Mouse (Mus musculus) B cell, adult 2 months (primary cell): ENCODE measurements around the gene Sept11.

Experiments
- DNase-seq, 2 experiments: peaks; one replicate each; pipeline ENCODE4 v3.0.0; 2022

Sept11 gene

DNA sequence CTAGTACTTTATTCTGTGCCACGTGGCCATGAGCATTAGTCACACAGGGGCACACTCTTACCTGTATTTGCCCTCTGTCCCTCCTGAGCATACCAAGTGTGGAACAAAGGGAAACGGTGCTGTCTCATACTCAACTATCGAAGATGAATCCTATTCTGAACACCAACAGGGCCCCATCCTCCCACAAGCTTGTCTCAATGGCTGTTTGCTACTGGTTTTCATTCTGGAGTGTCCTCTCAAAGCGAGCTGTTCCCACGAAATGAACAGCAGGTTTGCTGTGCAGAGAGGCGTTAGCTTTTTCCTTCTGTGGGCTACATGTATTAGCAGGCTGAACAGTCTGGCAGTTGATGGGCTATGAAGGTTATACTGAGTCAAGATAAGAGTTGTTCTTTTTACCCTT is 85.4 kb downstream of the Sept11 start:
- no peak for DNase-seq

DNA sequence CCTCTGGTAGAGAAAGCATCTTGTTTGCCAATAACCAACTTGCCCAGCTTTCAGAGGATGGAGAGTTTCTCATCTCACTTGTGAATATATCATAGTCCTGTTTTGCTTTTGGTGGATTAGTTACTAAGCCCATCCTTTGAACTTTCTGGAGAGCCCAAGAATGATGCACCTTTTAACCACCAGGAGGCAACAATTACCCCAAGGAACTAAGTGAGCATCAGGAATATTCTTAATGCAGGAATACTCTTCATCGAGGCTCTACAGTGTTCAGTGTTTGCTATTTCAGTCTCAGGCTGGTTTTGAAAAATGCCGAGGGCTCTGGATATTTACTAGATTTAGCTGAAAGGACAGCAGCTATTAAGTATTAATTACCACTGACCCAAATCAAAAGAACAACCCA is 87.0 kb downstream of the Sept11 start:
- DNase-seq, result peak; percentile 27

GRCm38 (mm10) chr5:93183311-93183710 is 90.1 kb downstream of the Sept11 start:
- DNase-seq, result no peak

- no peak for DNase-seq
These were observed 91.3 kb downstream of the Sept11 start for GRCm38 (mm10) chr5:93184548-93184947.

DNA sequence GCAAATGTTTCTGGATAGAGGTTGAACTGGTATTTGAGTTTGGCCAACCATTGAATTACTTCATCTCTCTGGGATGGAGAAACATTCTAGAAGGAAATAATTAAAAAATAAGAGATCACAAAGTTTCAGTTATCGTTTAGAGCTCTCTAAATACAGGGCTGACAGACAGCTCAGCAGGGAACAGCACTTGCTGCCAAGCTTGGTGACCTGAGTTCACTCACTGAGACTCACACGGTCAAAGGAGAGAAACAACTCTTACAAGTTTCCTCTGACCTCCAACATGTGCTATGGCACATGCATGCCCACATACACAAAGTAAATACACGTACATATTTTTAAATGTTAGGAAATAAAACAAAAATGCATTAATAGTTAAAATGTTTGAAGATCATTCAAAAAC is 96.4 kb downstream of the Sept11 start:
- no peak for DNase-seq

DNA sequence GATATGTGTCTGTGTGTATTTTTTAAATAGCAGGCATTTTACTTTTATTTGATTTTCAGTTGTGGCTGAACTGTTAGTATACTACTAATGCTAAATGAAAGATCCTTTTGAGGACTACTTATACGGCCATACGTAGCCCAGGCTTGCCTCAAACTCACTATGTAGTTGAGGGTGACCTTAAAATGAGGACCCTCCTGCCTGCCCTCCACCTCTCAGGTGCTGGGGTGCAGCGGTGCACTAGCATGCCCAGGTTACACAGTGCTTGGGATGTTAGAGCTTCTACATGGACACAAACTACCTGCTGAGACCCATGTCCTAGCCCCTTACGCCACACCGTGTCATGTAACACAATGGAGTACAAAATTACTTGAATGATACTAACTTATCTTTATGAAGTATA is 97.2 kb downstream of the Sept11 start:
- DNase-seq, result no peak

DNA sequence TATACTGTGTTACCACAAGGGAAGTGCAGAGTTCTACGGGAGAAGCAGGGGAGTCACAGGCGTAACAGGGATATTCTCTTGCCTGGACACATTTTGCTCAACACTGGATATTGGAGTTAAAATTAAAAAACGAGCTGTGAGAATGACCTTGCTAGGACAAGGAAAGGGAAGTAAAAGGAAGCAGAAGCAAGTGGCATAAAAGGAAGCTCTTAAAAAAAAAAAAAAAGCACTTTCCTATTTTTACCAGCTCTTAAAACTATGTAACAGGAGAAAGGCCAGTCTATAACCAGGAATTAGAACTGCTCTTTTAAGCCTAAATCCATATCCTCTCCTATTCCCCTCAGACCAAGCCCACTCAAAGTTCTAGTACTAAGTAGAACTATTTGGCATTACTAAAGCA is 105.0 kb downstream of the Sept11 start:
- DNase-seq, result no peak

DNA sequence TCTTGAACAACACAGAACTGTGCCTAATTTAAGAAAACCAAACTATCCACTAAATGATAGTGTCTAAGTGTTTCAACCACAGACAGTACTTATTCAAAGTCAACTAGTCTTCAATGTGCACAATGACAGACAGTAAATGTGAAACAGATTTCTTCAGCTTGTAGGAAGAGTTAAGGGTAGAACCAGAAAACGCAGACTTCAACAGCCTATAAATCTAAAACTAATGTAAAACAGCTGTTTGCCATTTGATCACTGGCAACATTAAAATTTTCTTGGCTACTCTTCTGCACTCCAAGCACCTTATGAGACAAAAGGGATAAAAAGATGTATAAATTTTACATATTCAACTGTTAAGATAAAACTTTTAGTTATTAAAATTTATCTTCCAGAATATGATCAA is 107.9 kb downstream of the Sept11 start:
- no peak for DNase-seq

GRCm38 (mm10) chr5:93205371-93206108 is 112.3 kb downstream of the Sept11 start:
- peak; percentile 68 to 70 for DNase-seq

DNA sequence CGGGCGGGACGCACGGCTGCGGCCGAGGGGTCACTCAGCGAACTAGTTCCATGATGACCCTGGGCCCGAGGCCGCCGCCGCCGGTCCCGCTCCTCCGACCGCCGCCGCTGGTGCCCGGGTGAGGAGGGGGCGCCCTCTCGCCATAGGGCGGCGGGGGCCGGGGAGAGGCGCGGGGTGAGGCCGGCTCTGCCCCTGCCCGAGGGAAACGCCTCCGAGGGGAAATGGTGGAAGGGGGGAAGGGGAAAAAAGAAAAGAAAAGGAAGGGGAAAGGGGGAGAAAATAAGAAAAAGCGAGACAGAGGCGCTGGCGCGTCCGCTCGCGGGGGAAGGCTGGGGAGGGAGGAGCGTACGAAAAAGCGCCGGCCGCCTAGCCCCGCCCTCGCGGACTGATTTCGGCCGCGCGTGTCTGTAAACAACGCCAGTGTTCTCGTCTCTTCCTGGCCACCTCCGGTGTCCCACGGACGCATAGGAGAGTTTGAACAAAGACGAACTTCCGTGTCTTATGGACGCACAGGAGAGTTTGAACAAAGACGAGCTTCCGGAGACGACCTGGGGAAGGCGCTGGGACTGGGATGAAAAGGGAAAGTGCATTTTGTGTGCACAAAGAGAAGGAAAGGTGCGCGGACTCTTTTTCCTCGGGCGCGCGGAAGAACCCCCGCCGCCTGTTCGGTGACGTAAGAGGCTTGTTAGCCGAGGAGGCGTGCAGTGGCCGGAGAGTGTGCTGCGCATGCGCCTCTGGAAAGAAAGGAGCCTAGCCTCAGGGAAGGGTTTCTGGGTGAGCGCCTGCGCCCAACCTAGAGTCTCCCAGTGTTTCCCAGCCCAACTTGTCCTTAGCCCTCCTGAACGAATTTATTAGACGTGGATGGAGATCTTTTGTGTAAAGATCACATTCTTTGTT is 113.1 kb downstream of the Sept11 start, which contains the start of the genes Ccni and 2010109A12Rik:
Gene Ccni (minus strand): TSS at position 387 of the 897 bp plus-strand sequence.
Gene 2010109A12Rik (plus strand): TSS at position 410 of the 897 bp plus-strand sequence.
- DNase-seq, result peak; percentile 97 to 98

DNA sequence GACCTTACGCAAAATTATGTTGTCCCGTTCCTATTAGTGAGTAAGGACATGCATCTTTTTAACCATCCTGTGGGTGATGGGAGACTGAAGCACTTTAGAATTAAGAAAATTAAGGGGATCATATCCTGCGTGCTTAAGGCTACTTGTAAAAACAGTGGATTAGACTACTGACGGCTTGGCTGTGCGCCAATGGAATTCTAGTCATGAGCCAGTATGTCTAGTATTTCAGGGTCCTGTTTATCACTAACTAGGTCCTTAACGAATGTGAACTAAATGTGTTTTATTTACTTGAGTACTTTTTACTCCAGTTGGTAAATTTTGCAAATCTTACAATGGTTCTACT is 113.7 kb downstream of the Sept11 start:
- no peak for DNase-seq

DNA sequence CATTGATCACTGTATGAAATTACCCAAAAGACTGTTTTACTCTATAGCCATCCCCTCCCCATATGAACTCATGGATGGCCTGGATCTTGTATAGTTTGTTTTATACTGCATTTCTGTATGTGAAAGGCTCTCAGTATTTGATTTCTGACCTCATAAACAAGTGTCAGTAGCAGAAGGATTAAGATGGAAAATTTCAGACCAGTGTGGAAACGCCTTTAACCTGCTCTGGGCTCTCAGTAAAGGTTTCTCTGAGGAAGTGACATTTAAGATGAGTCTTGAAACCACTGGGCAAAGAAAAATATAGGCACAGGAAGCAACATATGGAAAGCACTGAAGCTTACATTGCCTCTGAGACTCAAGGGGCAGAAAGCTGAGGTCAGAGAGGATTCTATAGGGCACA is 114.3 kb downstream of the Sept11 start:
- DNase-seq, result no peak

DNA sequence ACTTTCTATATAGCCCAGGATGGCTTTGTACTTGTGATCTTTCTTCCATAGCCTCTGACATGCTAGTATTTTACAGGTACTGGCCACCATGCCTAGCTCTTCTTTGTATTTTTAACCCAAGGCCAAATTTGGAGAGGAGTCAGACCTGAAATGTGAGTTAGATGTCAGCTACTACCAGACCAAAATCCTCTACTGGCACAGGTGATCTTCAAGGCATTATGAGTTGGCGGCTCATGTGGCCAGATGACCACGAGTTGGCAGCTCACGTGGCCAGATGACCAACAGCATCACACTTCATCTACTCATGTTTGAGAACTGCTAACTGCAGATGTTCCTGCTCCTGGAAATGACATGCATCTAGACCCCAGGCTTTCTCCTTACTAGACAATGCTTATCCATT is 125.1 kb downstream of the Sept11 start:
- no peak for DNase-seq

DNA sequence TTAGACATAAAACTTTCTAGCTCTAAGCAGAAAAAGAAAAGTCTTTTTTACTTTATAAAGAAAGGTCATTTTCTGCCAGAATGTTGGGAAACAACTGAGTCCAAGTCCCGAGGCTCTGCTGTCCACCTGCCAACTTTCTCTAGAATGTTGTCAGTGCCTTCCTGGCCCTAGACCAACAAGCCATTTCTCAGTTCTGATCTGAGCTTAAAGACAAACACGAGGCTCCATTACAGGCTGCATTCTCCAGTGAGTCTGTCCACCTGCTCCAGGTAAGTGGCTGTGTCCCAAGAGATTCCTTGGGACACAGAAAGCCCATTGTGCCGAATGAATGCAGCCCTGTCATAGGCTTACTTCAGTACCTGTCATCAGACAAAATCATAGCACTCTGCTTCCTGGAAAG is 128.4 kb downstream of the Sept11 start:
- DNase-seq, result no peak

DNA sequence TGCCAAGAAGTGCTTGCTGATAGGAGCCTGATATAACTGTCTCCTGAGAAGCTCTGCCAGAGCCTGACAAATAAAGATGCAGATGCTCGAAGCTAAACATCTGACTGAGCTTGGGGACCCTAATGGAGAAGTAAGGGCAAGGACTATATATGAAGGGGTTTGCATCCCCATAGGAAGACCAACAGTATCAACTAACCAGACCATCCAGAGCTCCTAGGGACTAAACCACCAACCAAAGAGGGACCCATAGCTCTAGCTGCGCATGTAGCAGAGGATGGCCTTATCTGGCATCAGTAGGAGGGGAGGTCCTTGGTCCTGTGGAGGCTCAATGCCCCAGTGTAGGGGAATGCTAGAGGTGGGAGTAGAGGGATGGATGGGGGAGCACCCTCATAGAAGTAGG is 131.3 kb downstream of the Sept11 start:
- DNase-seq, result no peak
